Mouse (Mus musculus): ENCODE data around the gene Fam124a.
"Not testable (repeated sequence)": the region's sequence is repeated elsewhere in the genome, so short reads cannot be mapped to it uniquely, and the experiment has no call there.

Fam124a gene

GRCm38 (mm10) chr14:62574906-62575305, 19.4 kb downstream of the Fam124a start:
- DNase-seq (ENCODE audit: low read depth), result no peak

DNA sequence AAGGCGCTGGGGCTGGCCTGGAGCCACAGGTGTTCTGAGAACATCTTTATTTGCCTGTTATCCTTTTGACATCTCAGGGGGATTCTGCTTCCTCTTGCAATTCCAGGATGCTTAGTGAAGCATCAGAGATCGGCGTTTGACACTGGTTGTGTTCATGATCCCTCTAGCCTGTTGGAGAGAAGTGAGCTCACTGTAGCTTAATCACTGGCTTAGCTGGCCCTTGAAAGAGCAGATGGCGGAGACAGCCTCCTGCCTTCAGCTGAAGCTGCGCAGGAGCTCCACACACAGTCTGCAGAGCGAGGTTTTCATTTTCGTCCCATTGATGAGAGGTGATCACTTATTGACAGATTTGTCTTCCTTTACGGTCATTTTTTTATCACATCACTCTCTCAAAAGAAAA, 20.3 kb downstream of the Fam124a start:
- no peak for DNase-seq (ENCODE audit: low read depth)

DNA sequence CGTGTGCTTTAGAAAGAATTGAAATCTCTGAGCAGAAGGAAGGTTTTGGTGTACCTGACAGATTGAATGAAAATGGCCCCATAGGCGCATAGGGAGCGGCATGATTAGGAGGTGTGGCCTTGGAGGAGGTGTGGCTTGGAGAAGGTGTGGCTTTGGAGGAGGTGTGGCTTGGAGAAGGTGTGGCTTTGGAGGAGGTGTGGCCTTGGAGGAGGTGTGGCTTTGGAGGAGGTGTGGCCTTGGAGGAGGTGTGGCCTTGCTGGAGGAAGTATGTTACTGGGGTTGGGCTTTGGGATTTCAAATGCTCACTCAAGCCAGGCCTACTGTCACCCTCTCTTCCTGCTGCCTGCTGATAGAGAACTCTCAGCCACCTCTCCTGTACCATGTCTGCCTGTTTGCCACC, 25.4 kb downstream of the Fam124a start:
- no peak for DNase-seq (ENCODE audit: low read depth)

GRCm38 (mm10) chr14:62581768-62582167, 26.2 kb downstream of the Fam124a start:
- DNase-seq (ENCODE audit: low read depth), result no peak

- no peak for DNase-seq (ENCODE audit: low read depth)
Measured at GRCm38 (mm10) chr14:62584637-62585036, 29.1 kb downstream of the Fam124a start.

GRCm38 (mm10) chr14:62585338-62585737, 29.8 kb downstream of the Fam124a start:
- no peak for DNase-seq (ENCODE audit: low read depth)

DNA sequence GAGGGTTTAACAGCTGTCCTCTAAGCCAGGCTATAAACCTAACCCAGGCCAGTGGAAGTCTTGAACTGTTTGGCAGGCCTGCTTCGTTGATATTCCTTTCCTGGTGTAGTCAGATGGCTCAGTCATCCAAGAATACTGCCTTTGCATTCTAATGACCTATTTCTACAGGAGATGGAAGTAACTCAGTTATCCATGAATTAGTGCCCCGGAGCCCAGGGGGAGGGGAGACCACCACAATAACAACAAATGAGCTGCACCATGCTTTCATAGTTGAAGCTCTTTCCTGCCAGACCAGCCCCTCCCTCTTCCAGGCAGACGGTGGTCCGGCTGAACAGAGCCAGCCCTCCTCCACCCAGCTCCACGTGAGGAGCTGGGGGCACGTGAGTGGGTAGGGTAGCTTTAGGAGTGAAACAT, 44.6 kb downstream of the Fam124a start:
- DNase-seq (ENCODE audit: low read depth), result no peak

DNA sequence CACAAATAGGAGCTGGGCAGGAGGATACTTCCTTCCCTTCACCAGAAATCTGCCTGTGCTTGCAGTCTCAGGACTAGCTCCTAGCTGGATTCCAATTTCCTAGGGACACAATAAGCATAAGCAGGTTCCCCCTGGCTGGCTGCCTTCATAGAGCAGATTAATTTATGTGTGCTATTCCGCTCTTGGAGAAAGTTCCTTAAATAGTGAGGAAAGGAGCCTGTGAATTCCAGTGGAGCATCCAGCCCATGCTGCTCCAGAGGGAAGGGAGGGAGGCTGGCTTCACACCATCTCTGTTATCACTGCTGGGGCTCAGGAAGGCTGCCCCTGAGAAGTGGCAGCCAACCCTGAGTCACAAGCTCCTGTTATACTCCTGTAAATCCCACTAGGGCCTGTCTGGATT, 46.7 kb downstream of the Fam124a start:
- no peak for DNase-seq (ENCODE audit: low read depth)

- DNase-seq (ENCODE audit: low read depth), result no peak
Measured at GRCm38 (mm10) chr14:62602869-62603268, 47.3 kb downstream of the Fam124a start.

- DNase-seq (ENCODE audit: low read depth), result no peak
Measured at GRCm38 (mm10) chr14:62607791-62608196, 52.3 kb downstream of the Fam124a start.

- DNase-seq (ENCODE audit: low read depth), result no peak
Measured at GRCm38 (mm10) chr14:62609904-62610303, 54.4 kb downstream of the Fam124a start.

- no peak for DNase-seq (ENCODE audit: low read depth)
Measured at GRCm38 (mm10) chr14:62622393-62622792, 66.9 kb downstream of the Fam124a start.

DNA sequence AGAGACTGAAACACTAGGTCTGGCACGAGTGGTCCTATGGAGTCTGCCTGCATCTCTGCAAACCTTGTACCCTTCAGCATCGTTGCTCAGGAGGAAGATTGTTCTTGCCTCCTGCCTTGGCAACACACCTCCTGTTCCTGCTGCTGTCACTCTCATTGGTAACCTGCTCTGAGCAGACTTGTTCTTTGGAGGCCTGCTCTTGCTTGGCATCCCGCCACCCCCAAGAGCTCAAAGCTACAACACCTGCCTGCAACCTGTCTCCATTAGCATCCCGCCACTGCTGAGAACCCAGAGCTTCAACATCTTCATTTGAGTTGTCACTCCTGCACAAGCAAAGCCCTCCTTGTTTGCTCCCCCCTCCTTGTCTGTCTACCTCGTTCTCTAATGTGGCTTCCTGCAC, 72.4 kb downstream of the Fam124a start:
- no peak for DNase-seq (ENCODE audit: low read depth)

GRCm38 (mm10) chr14:62637436-62638344, 82.2 kb downstream of the Fam124a start:
- no peak for DNase-seq (ENCODE audit: low read depth)

DNA sequence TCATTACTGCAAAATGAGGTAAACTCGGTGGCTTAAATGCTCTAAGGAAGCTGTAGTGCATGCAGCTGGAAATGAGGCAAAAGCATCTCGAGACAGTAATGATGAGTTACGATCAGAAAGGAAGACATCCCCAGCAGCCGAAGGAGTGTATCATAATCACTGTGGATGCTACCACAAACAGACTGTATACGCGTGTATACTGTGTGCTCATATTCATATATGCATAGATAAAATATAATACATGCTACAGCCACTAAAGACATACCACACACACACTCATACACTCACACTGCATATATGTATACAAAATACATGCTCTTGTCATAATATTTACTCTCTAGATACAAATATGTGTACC, 82.8 kb downstream of the Fam124a start:
- no peak for DNase-seq (ENCODE audit: low read depth)

GRCm38 (mm10) chr14:62639111-62639510, 83.6 kb downstream of the Fam124a start:
- no peak for DNase-seq (ENCODE audit: low read depth)

DNA sequence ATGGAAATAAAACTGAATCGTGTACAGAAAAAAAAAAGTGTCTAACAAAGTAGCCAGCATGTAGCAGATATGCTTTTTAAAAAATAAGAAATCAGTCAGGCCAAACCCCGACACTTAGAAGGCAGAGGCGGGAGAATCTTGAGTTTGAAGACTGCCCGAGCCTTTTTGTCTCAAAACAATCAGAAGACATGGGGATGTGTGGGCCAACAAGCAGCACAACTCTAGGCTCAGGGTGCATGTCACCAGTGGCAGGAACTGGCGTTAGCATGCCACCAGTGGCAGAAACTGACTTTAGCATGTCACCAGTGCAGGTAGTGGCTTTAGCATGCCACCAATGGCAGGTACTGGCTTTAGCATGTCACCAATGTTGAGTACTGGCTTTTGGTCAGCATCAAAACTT, 84.0 kb downstream of the Fam124a start:
- DNase-seq (ENCODE audit: low read depth), result no peak

- DNase-seq (ENCODE audit: low read depth), result no peak
Measured at GRCm38 (mm10) chr14:62640396-62640795, 84.9 kb downstream of the Fam124a start.

DNA sequence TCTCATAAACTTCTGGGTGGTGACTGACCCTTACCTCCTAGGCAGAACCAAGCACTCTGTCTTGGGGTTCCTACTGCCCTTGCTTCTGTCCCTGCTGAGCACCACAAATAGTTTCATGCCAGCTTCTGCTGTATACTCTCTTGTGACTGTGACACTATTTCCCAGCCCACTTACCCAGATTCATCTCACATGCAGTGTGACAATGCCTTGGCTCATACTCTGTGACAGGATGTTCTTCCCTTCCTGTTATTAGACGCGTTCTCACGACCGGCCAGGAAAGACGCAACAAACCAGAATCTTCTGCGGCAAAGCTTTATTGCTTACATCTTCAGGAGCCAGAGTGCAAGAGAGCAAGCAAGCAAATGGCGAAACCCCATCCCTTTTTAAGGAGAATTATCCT, 86.8 kb downstream of the Fam124a start:
- not testable (repeated sequence) for DNase-seq (ENCODE audit: low read depth)

- DNase-seq (ENCODE audit: low read depth), result no peak
Measured at GRCm38 (mm10) chr14:62648405-62648804, 92.9 kb downstream of the Fam124a start.

GRCm38 (mm10) chr14:62650376-62650775, 94.8 kb downstream of the Fam124a start:
- no peak for DNase-seq (ENCODE audit: low read depth)

- no peak for DNase-seq (ENCODE audit: low read depth)
Measured at GRCm38 (mm10) chr14:62651771-62652170, 96.2 kb downstream of the Fam124a start.

GRCm38 (mm10) chr14:62655996-62656395, 100.5 kb downstream of the Fam124a start:
- DNase-seq (ENCODE audit: low read depth), result no peak

- no peak for DNase-seq (ENCODE audit: low read depth)
Measured at GRCm38 (mm10) chr14:62657469-62657868, 101.9 kb downstream of the Fam124a start.
